Mouse (Mus musculus) myocyte (in vitro differentiated cells): ENCODE measurements around the gene Pxylp1. TPM values are rescaled to one million over a fixed set of nuclear protein-coding genes. Genes with fewer than 3 reads are reported as not detected.

ENCODE experiments used
- H3K27me3 ChIP-seq: one replicate; pipeline ENCODE4 v1.6.1; 2011; ENCODE audit not compliant: control insufficient read depth, insufficient read depth, insufficient read length
- H3K36me3 ChIP-seq: one replicate; pipeline ENCODE4 v1.6.1; 2011; ENCODE audit not compliant: control insufficient read depth, insufficient read depth
- H3K4me2 ChIP-seq: one replicate; pipeline ENCODE4 v1.6.1; 2011; ENCODE audit warnings: low read depth, control low read depth
- H3K4me3 ChIP-seq: one replicate; pipeline ENCODE4 v1.5.1; 2011; ENCODE audit warnings: mild to moderate bottlenecking, control low read depth, moderate library complexity
- H3K79me2 ChIP-seq: one replicate; pipeline ENCODE4 v1.6.1; 2011; ENCODE audit not compliant: control insufficient read depth, insufficient read depth
- H3ac ChIP-seq: one replicate; pipeline ENCODE4 v1.6.1; 2011; ENCODE audit not compliant: control insufficient read depth, insufficient read length
- CEBPB ChIP-seq: IDR thresholded peaks from 2 replicates; pipeline ENCODE4 v1.6.1; 2011; ENCODE audit warnings: mild to moderate bottlenecking, moderate library complexity; ENCODE audit not compliant: poor library complexity, insufficient read depth, severe bottlenecking
- E2F4 ChIP-seq: IDR thresholded peaks from one replicate; pipeline ENCODE4 v1.6.1; 2011; ENCODE audit warnings: mild to moderate bottlenecking, control low read depth, moderate library complexity; ENCODE audit not compliant: insufficient read depth
- MAX ChIP-seq: IDR thresholded peaks from one replicate; pipeline ENCODE4 v1.6.1; 2011; ENCODE audit warnings: low read depth, mild to moderate bottlenecking, control low read depth
- MYOD1 ChIP-seq, 3 experiments: IDR thresholded peaks; one replicate each; pipeline ENCODE4 v1.6.1; 2011; ENCODE audit warnings: control low read depth in 2 of 3, low read depth in 2 of 3, mild to moderate bottlenecking in 2 of 3, moderate library complexity in 1 of 3; ENCODE audit not compliant: insufficient read length in 2 of 3, control insufficient read depth in 1 of 3
- MYOG ChIP-seq, 3 experiments: IDR thresholded peaks; one replicate each; pipeline ENCODE4 v1.6.1; 2011; ENCODE audit warnings: control low read depth in 2 of 3, low read depth in 2 of 3, mild to moderate bottlenecking in 2 of 3; ENCODE audit not compliant: insufficient read length in 2 of 3, control insufficient read depth in 1 of 3, insufficient read depth in 1 of 3
- POLR2A ChIP-seq: IDR thresholded peaks from one replicate; pipeline ENCODE4 v1.6.1; 2011; ENCODE audit warnings: low read depth, mild to moderate bottlenecking, control low read depth, moderate library complexity; ENCODE audit not compliant: insufficient read length
- POLR2AphosphoS2 ChIP-seq: IDR thresholded peaks from one replicate; pipeline ENCODE4 v1.6.1; 2011; ENCODE audit warnings: low read depth, control low read depth; ENCODE audit not compliant: insufficient read length
- REST ChIP-seq: IDR thresholded peaks from one replicate; pipeline ENCODE4 v1.6.1; 2011; ENCODE audit warnings: mild to moderate bottlenecking, control low read depth, moderate library complexity; ENCODE audit not compliant: insufficient read depth, insufficient read length
- SRF ChIP-seq: IDR thresholded peaks from one replicate; pipeline ENCODE4 v1.6.1; 2011; ENCODE audit warnings: low read depth; ENCODE audit not compliant: control insufficient read depth, insufficient read length
- TCF12 ChIP-seq: IDR thresholded peaks from one replicate; pipeline ENCODE4 v1.6.1; 2011; ENCODE audit warnings: mild to moderate bottlenecking, control low read depth; ENCODE audit not compliant: poor library complexity, insufficient read depth, severe bottlenecking
- USF1 ChIP-seq: IDR thresholded peaks from one replicate; pipeline ENCODE4 v1.6.1; 2011; ENCODE audit warnings: low read depth, mild to moderate bottlenecking, control low read depth, moderate library complexity
- polyA plus RNA-seq: library from polyadenylated mRNA; unstranded; fragments of >200 nt; fragmentation: generic; extraction: Trizol; gene quantifications from one replicate; pipeline ENCODE4 v1.2.1, GENCODE M21; 2012; ENCODE audit warnings: missing spikeins

Pxylp1 gene
- polyA plus RNA-seq, 1 experiment = 3.1 TPM

GRCm38 (mm10) chr9:96783667-96784066 is 108.8 kb downstream of the Pxylp1 start:
- no peaks in the 10 kb centered on the region for H3K27me3 ChIP-seq
- no peak overlapping the region for H3ac ChIP-seq
- TF ChIP-seq POLR2A = peak; percentile 2
- TF ChIP-seq MYOD1 (IDR thresholded peaks at IDR 0.05; ENCODE audit: control insufficient read depth in 1 of 3, insufficient read length in 2 of 3, low read depth in 2 of 3) = no peak
- no peak overlapping the region for H3K4me3 ChIP-seq
- no peaks in the 10 kb centered on the region for H3K36me3 ChIP-seq
- no peaks in the 10 kb centered on the region for H3K79me2 ChIP-seq
- H3K4me2 ChIP-seq = peak overlapping the region; percentile 78

GRCm38 (mm10) chr9:96783258-96783657 is 109.2 kb downstream of the Pxylp1 start:
- no peaks in the 10 kb centered on the region for H3K36me3 ChIP-seq
- no peak overlapping the region for H3ac ChIP-seq
- H3K4me3 ChIP-seq = no peak overlapping the region
- H3K4me2 ChIP-seq = peak overlapping the region; percentile 78
- no peaks in the 10 kb centered on the region for H3K27me3 ChIP-seq
- TF ChIP-seq CEBPB (no peak), MYOG (IDR thresholded peaks at IDR 0.05; ENCODE audit: control insufficient read depth in 1 of 3, insufficient read depth in 1 of 3, insufficient read length in 2 of 3, low read depth in 2 of 3) (peak in 1 of 3 experiments; percentile 64), MYOD1 (IDR thresholded peaks at IDR 0.05; ENCODE audit: control insufficient read depth in 1 of 3, insufficient read length in 2 of 3, low read depth in 2 of 3) (peak in 1 of 3 experiments; percentile 66)
- no peaks in the 10 kb centered on the region for H3K79me2 ChIP-seq

GRCm38 (mm10) chr9:96782062-96782461 is 110.4 kb downstream of the Pxylp1 start:
- no peaks in the 10 kb centered on the region for H3K27me3 ChIP-seq
- H3K79me2 ChIP-seq = no peaks in the 10 kb centered on the region
- H3K4me3 ChIP-seq = no peak overlapping the region
- no peak overlapping the region for H3ac ChIP-seq
- no peaks in the 10 kb centered on the region for H3K36me3 ChIP-seq
- H3K4me2 ChIP-seq = peak overlapping the region; percentile 78
- no peak for TF ChIP-seq MYOG (IDR thresholded peaks at IDR 0.05; ENCODE audit: control insufficient read depth in 1 of 3, insufficient read depth in 1 of 3, insufficient read length in 2 of 3, low read depth in 2 of 3)
- no peak for TF ChIP-seq USF1
- no peak for TF ChIP-seq E2F4
- no peak for TF ChIP-seq POLR2A
- TF ChIP-seq REST = no peak
- TF ChIP-seq SRF = no peak
- no peak for TF ChIP-seq TCF12
- peak; percentile 29 for TF ChIP-seq MAX
- no peak for TF ChIP-seq POLR2AphosphoS2

Other genes starting within 250 kb of the Pxylp1 start
- gene Zbtb38, start 139.8 kb downstream of the Pxylp1 start, polyA plus RNA-seq = 9.1 TPM
- gene Spsb4, start 126.2 kb upstream of the Pxylp1 start, polyA plus RNA-seq = 0.78 TPM
- gene Slc25a36, start 218.5 kb upstream of the Pxylp1 start, polyA plus RNA-seq = 6.5 TPM